In genomic region chr12:36040571-36041280, GRCm38 (mm10) we compare ENCODE assay signal across 8 mouse cellular contexts. TPM values are rescaled to one million over a fixed set of nuclear protein-coding genes. Genes with fewer than 3 reads are reported as not detected.
DNase-seq lines count a peak whose midpoint lies in the region; ATAC-seq lines count a peak whose summit lies in the region.

No protein-coding gene starts in this region.

- H3K4me3 ChIP-seq in liver, embryonic 11.5 days (ENCODE audit: low read depth, low read length) = peak overlapping the region; percentile 88; the same call in 1 of the 2 replicates
- peak overlapping the region; percentile 87 for H3K4me3 ChIP-seq in hindbrain, embryonic 15.5 days
- peak overlapping the region; percentile 94 for H3K4me3 ChIP-seq in midbrain, embryonic 14.5 days (replicated peaks; ENCODE audit: low read depth, low read length)

- WGBS in liver, embryonic 11.5 days = 71% methylated on average over 10 of the region's 10 CpGs
- WGBS in hindbrain, embryonic 15.5 days = 36% methylated on average over 10 of the region's 10 CpGs
- 53% methylated on average over 10 of the region's 10 CpGs for WGBS in midbrain, embryonic 14.5 days

- H3K4me2 ChIP-seq in liver, embryonic 11.5 days = peak overlapping the region; percentile 82
- H3K4me2 ChIP-seq in hindbrain, embryonic 15.5 days = peak overlapping the region; percentile 69
- peak overlapping the region; percentile 75 for H3K4me2 ChIP-seq in midbrain, embryonic 14.5 days (ENCODE audit: low read length)

- H3K27ac ChIP-seq in liver, embryonic 11.5 days (ENCODE audit: low read depth, low read length) = no peak overlapping the region
- H3K27ac ChIP-seq in hindbrain, embryonic 15.5 days (replicated peaks) = 0 out of 2 replicates have a peak overlapping the region, but pooled peaks have one; percentile 96
- no peak overlapping the region for H3K27ac ChIP-seq in midbrain, embryonic 14.5 days (replicated peaks; ENCODE audit: low read depth, low read length)

- no peaks in the 10 kb centered on the region for H3K27me3 ChIP-seq in liver, embryonic 11.5 days (replicated peaks; ENCODE audit: control insufficient read depth, insufficient read depth, low read length)
- H3K27me3 ChIP-seq in hindbrain, embryonic 15.5 days = no peaks in the 10 kb centered on the region
- H3K27me3 ChIP-seq in midbrain, embryonic 14.5 days (ENCODE audit: control insufficient read depth, insufficient read depth, low read length) = no peaks in the 10 kb centered on the region

- peaks cover 7% of the 10 kb centered on the region; the same call in 1 of the 2 replicates for H3K4me1 ChIP-seq in liver, embryonic 11.5 days (replicated peaks; ENCODE audit: control insufficient read depth, insufficient read depth, low read length)
- peaks cover 17% of the 10 kb centered on the region for H3K4me1 ChIP-seq in hindbrain, embryonic 15.5 days (replicated peaks)
- H3K4me1 ChIP-seq in midbrain, embryonic 14.5 days (ENCODE audit: control insufficient read depth, insufficient read depth, low read length) = peaks cover 20% of the 10 kb centered on the region

- no peaks in the 10 kb centered on the region for H3K9me3 ChIP-seq in liver, embryonic 11.5 days (ENCODE audit: control insufficient read depth, low read length)
- H3K9me3 ChIP-seq in hindbrain, embryonic 15.5 days = no peaks in the 10 kb centered on the region
- H3K9me3 ChIP-seq in midbrain, embryonic 14.5 days (ENCODE audit: control insufficient read depth, low read length) = peaks cover 7% of the 10 kb centered on the region

- DNase-seq in liver, embryonic 11.5 days (ENCODE audit: low spot score) = no peak
- DNase-seq in liver = no peak
- DNase-seq in embryo, embryonic 10.5 days (ENCODE audit: low spot score) = peak; percentile 52
- DNase-seq in midbrain, embryonic 14.5 days = peak; percentile 35
- no peak for DNase-seq in urinary bladder, postnatal 4 days (ENCODE audit: low spot score in 2 of 2)
- no peak for DNase-seq in kidney, adult 18-20 months

- ATAC-seq in liver, embryonic 11.5 days (replicated peaks; ENCODE audit: low FRiP score) = no peak
- ATAC-seq in hindbrain, embryonic 15.5 days (ENCODE audit: low FRiP score, low read depth) = no peak
- ATAC-seq in midbrain, embryonic 14.5 days (ENCODE audit: low FRiP score, low TSS enrichment) = no peak
- no peak for ATAC-seq in frontal cortex, adult (ENCODE audit: low TSS enrichment)

- no peaks in the 10 kb centered on the region for H3K36me3 ChIP-seq in liver, embryonic 11.5 days (ENCODE audit: control insufficient read depth, insufficient read depth, low read length)
- H3K36me3 ChIP-seq in hindbrain, embryonic 15.5 days = no peaks in the 10 kb centered on the region
- H3K36me3 ChIP-seq in midbrain, embryonic 14.5 days (ENCODE audit: control insufficient read depth, insufficient read depth, low read length) = no peaks in the 10 kb centered on the region

- no peak overlapping the region for H3K9ac ChIP-seq in liver, embryonic 11.5 days (ENCODE audit: low read depth, low read length)
- peak overlapping the region; percentile 99 for H3K9ac ChIP-seq in hindbrain, embryonic 15.5 days
- H3K9ac ChIP-seq in midbrain, embryonic 14.5 days (replicated peaks; ENCODE audit: low read length) = peak overlapping the region; percentile 99

RNA-seq across cellular contexts. Expression of gene Tspan13, which starts 1.6 kb away (rescaled TPM):
- 43.7 and 45.5 TPM in 2 replicates for polyA plus RNA-seq in liver, embryonic 11.5 days (2014; fragmentation: Nextera tagmentation; extraction: Ambion mirVana)
- 406 and 422 TPM in 2 replicates for polyA plus RNA-seq in hindbrain, embryonic 15.5 days (2015; fragmentation: Nextera tagmentation; extraction: Ambion mirVana)
- polyA plus RNA-seq in midbrain, embryonic 14.5 days (2014; fragmentation: Nextera tagmentation; extraction: Ambion mirVana) = 348 and 411 TPM in 2 replicates

RNA-seq across cellular contexts. Expression of gene Agr2, which starts 48.0 kb away (rescaled TPM):
- 0.22 and 0.25 TPM in 2 replicates for polyA plus RNA-seq in liver, embryonic 11.5 days (2014; fragmentation: Nextera tagmentation; extraction: Ambion mirVana)
- polyA plus RNA-seq in hindbrain, embryonic 15.5 days (2015; fragmentation: Nextera tagmentation; extraction: Ambion mirVana) = 0.53 and 0.98 TPM in 2 replicates
- polyA plus RNA-seq in midbrain, embryonic 14.5 days (2014; fragmentation: Nextera tagmentation; extraction: Ambion mirVana) = not detected in 2 replicates

Comparison
In these comparisons a context has a peak if more than half of its experiments do, and no peak if none do; other contexts are left out.
1. DNase-seq: peak in embryo, embryonic 10.5 days (single experiment) and midbrain, embryonic 14.5 days (single experiment); none in liver, embryonic 11.5 days (single experiment), liver (single experiment), urinary bladder, postnatal 4 days (0 of 2) and kidney, adult 18-20 months (single experiment).
2. Peak in every context shown above with its lines, with median percentiles within 50 percentile points of each other: H3K4me2 ChIP-seq and H3K4me3 ChIP-seq.